In genomic region chr1:162108181-162108671, GRCm38 (mm10) we compare ENCODE assay signal across 10 mouse cellular contexts.
A peak's percentile ranks its signal among the peaks of the same experiment; 100 is the strongest.
DNase-seq lines count a peak whose midpoint lies in the region; ATAC-seq lines count a peak whose summit lies in the region.
"Had no signal": no experiment of that assay in that cellular context is flagged by ENCODE, and none has a peak within 500 bp of the region (broad histone marks: within the 10 kb centered on the region; RNA-seq: fewer than 3 reads in every experiment).

No protein-coding gene starts in this region.

- H3K4me2 ChIP-seq in hindbrain, embryonic 13.5 days: no peak overlapping the region

- H3K9me3 ChIP-seq in hindbrain, embryonic 13.5 days: no peaks in the 10 kb centered on the region
- no peaks in the 10 kb centered on the region for H3K9me3 ChIP-seq in limb, embryonic 10.5 days (replicated peaks)
- H3K9me3 ChIP-seq: megakaryocyte, embryonic 14.5 days had no signal

- peak; percentile 23 for DNase-seq in left cerebral cortex, adult 11 months (ENCODE audit: low spot score)
- DNase-seq in left cerebral cortex, postnatal 10 days (ENCODE audit: extremely low spot score in 1 of 2, low spot score in 2 of 2): no peak
- DNase-seq in limb, embryonic 10.5 days (ENCODE audit: low spot score): no peak
- peak; percentile 28 to 36 for DNase-seq in right cerebral cortex, postnatal 36 days (ENCODE audit: low spot score in 2 of 2)
- no peak for DNase-seq in kidney, postnatal 14 days
- DNase-seq in thymus, postnatal 0 days (ENCODE audit: low spot score): no peak
- DNase-seq: adrenal gland, postnatal 14 days had no signal

- H3K27me3 ChIP-seq in hindbrain, embryonic 13.5 days: no peaks in the 10 kb centered on the region
- no peaks in the 10 kb centered on the region for H3K27me3 ChIP-seq in limb, embryonic 10.5 days (ENCODE audit: low read depth, poor library complexity, severe bottlenecking)

- 28% methylated on average over 7 of the region's 7 CpGs for WGBS in hindbrain, embryonic 13.5 days
- WGBS in limb, embryonic 10.5 days: 88% methylated on average over 7 of the region's 7 CpGs

- ATAC-seq in hindbrain, embryonic 13.5 days (ENCODE audit: low FRiP score): peak; percentile 76
- ATAC-seq in megakaryocyte progenitor cell, adult 5-6 weeks (replicated peaks; ENCODE audit: poor library complexity): no peak

- peaks cover 19% of the 10 kb centered on the region for H3K4me1 ChIP-seq in hindbrain, embryonic 13.5 days (replicated peaks)
- peaks cover 29% of the 10 kb centered on the region for H3K4me1 ChIP-seq in limb, embryonic 10.5 days
- H3K4me1 ChIP-seq: megakaryocyte, embryonic 14.5 days had no signal

- H3K36me3 ChIP-seq in hindbrain, embryonic 13.5 days: no peaks in the 10 kb centered on the region
- H3K36me3 ChIP-seq in limb, embryonic 10.5 days: no peaks in the 10 kb centered on the region

- no peak overlapping the region for H3K4me3 ChIP-seq in hindbrain, embryonic 13.5 days
- H3K4me3 ChIP-seq in limb, embryonic 10.5 days: no peak overlapping the region
- H3K4me3 ChIP-seq: megakaryocyte, embryonic 14.5 days had no signal

- no peak overlapping the region for H3K9ac ChIP-seq in hindbrain, embryonic 13.5 days

- H3K27ac ChIP-seq in hindbrain, embryonic 13.5 days: peak overlapping the region; percentile 62
- H3K27ac ChIP-seq in limb, embryonic 10.5 days: peak overlapping the region; percentile 78

- intact Hi-C loops in left cerebral cortex, postnatal 10 days (cut with DNase I): no loop called here

Comparison
In these comparisons a context has a peak if more than half of its experiments do, and no peak if none do; other contexts are left out.
1. DNase-seq: peak in left cerebral cortex, adult 11 months (single experiment) and right cerebral cortex, postnatal 36 days (2 of 2); none in left cerebral cortex, postnatal 10 days (0 of 2), limb, embryonic 10.5 days (single experiment), kidney, postnatal 14 days (single experiment) and thymus, postnatal 0 days (single experiment).